Comparison of ENCODE assay signal across 7 mouse cellular contexts in the genomic region with DNA sequence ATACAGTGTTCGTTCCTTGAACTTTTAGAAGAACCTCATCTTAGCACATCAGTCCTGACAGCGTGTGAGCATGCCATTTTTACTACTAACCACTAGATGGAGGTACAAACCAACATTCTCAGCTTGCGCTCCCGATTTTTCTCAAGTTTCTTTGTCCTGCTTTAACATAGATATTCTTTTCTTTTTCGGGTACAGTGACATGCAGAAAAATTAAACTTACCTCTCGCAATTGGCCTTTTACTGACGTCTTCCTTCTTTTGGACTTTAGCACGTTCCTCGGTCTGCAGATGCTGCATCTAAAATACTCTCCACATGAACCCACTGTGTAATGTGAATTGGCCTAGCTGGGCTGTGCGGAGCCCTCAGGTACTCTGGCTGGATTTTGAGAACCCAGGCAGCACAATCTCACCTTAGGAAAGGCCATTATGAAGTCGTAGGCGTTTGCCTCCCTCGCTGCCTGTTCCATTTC. TPM values are rescaled to one million over a fixed set of nuclear protein-coding genes. Genes with fewer than 3 reads are reported as not detected.
A peak's percentile ranks its signal among the peaks of the same experiment; 100 is the strongest.
DNase-seq lines count a peak whose midpoint lies in the region; ATAC-seq lines count a peak whose summit lies in the region.

No protein-coding gene starts in this region.

- H3K27ac ChIP-seq in embryonic facial prominence, embryonic 12.5 days, result no peak overlapping the region
- peak overlapping the region; percentile 72 for H3K27ac ChIP-seq in hindbrain, embryonic 10.5 days
- no peak overlapping the region for H3K27ac ChIP-seq in limb, embryonic 12.5 days
- H3K27ac ChIP-seq in neural tube, embryonic 12.5 days, result no peak overlapping the region

- 0 out of 2 replicates have a peak overlapping the region, but pooled peaks have one; percentile 7 for H3K4me3 ChIP-seq in embryonic facial prominence, embryonic 12.5 days
- H3K4me3 ChIP-seq in hindbrain, embryonic 10.5 days, result peak overlapping the region; percentile 32
- H3K4me3 ChIP-seq in limb, embryonic 12.5 days (replicated peaks), result 0 out of 2 replicates have a peak overlapping the region, but pooled peaks have one; percentile 19
- no peak overlapping the region for H3K4me3 ChIP-seq in neural tube, embryonic 12.5 days

- H3K27me3 ChIP-seq in embryonic facial prominence, embryonic 12.5 days, result no peaks in the 10 kb centered on the region
- H3K27me3 ChIP-seq in hindbrain, embryonic 10.5 days (ENCODE audit: insufficient read depth, poor library complexity, severe bottlenecking), result no peaks in the 10 kb centered on the region
- H3K27me3 ChIP-seq in limb, embryonic 12.5 days, result 0 out of 2 replicates have a peak, but pooled peaks cover 6% of the 10 kb centered on the region
- H3K27me3 ChIP-seq in neural tube, embryonic 12.5 days (replicated peaks), result no peaks in the 10 kb centered on the region

- no peaks in the 10 kb centered on the region for H3K36me3 ChIP-seq in embryonic facial prominence, embryonic 12.5 days
- no peaks in the 10 kb centered on the region for H3K36me3 ChIP-seq in hindbrain, embryonic 10.5 days
- H3K36me3 ChIP-seq in limb, embryonic 12.5 days, result no peaks in the 10 kb centered on the region
- H3K36me3 ChIP-seq in neural tube, embryonic 12.5 days, result no peaks in the 10 kb centered on the region

- no peak for ATAC-seq in embryonic facial prominence, embryonic 12.5 days (ENCODE audit: insufficient number of reproducible peaks, insufficient read depth, low FRiP score, low TSS enrichment)
- ATAC-seq in limb, embryonic 12.5 days (ENCODE audit: insufficient number of reproducible peaks, insufficient read depth, low FRiP score, low TSS enrichment, low read depth), result 0 out of 2 replicates have a peak, but pooled peaks have one; percentile 57
- peak; percentile 48; the same call in 1 of the 2 replicates for ATAC-seq in neural tube, embryonic 12.5 days (ENCODE audit: low FRiP score, low read depth)

- 21% methylated on average over 13 of the region's 13 CpGs for WGBS in embryonic facial prominence, embryonic 12.5 days
- WGBS in hindbrain, embryonic 10.5 days, result 21% methylated on average over 13 of the region's 13 CpGs
- WGBS in limb, embryonic 12.5 days, result 19% methylated on average over 13 of the region's 13 CpGs
- WGBS in neural tube, embryonic 12.5 days, result 24% methylated on average over 13 of the region's 13 CpGs

- peak overlapping the region; percentile 44 for H3K4me2 ChIP-seq in embryonic facial prominence, embryonic 12.5 days (replicated peaks)
- peak overlapping the region; percentile 43 for H3K4me2 ChIP-seq in limb, embryonic 12.5 days
- H3K4me2 ChIP-seq in neural tube, embryonic 12.5 days (replicated peaks), result peak overlapping the region; percentile 51

- 0 out of 2 replicates have a peak, but pooled peaks cover 5% of the 10 kb centered on the region for H3K4me1 ChIP-seq in embryonic facial prominence, embryonic 12.5 days
- peaks cover 14% of the 10 kb centered on the region for H3K4me1 ChIP-seq in hindbrain, embryonic 10.5 days (replicated peaks)
- H3K4me1 ChIP-seq in limb, embryonic 12.5 days (replicated peaks), result peaks cover 3% of the 10 kb centered on the region; the same call in 1 of the 2 replicates
- H3K4me1 ChIP-seq in neural tube, embryonic 12.5 days, result peaks cover 7% of the 10 kb centered on the region; the same call in 1 of the 2 replicates

- H3K9ac ChIP-seq in embryonic facial prominence, embryonic 12.5 days, result no peak overlapping the region
- H3K9ac ChIP-seq in limb, embryonic 12.5 days (replicated peaks), result 0 out of 2 replicates have a peak overlapping the region, but pooled peaks have one; percentile 18
- H3K9ac ChIP-seq in neural tube, embryonic 12.5 days, result peak overlapping the region; percentile 17; the same call in 1 of the 2 replicates

- H3K9me3 ChIP-seq in embryonic facial prominence, embryonic 12.5 days, result no peaks in the 10 kb centered on the region
- no peaks in the 10 kb centered on the region for H3K9me3 ChIP-seq in hindbrain, embryonic 10.5 days
- H3K9me3 ChIP-seq in limb, embryonic 12.5 days, result no peaks in the 10 kb centered on the region
- H3K9me3 ChIP-seq in neural tube, embryonic 12.5 days, result no peaks in the 10 kb centered on the region

- DNase-seq in 3134 (ENCODE audit: extremely low read depth, insufficient read length, low spot score), result peak; percentile 9
- peak; percentile 39 for DNase-seq in CD4-positive, CD25-positive, alpha-beta regulatory T cell, adult 2 months (ENCODE audit: low read depth, low spot score)
- DNase-seq in hindbrain, embryonic 10.5 days (ENCODE audit: low spot score), result peak; percentile 39
- no peak for DNase-seq in ovary, postnatal 14 days (ENCODE audit: low spot score)

RNA-seq across cellular contexts. Expression of a gene that starts 39.4 kb away (rescaled TPM):
- polyA plus RNA-seq in embryonic facial prominence, embryonic 12.5 days (2016; fragmentation: Nextera tagmentation; extraction: Ambion mirVana), result not detected in 2 replicates
- polyA plus RNA-seq in hindbrain, embryonic 10.5 days (2016; fragmentation: Nextera tagmentation; extraction: Ambion mirVana), result not detected in 2 replicates
- polyA plus RNA-seq in limb, embryonic 12.5 days (2016; fragmentation: Nextera tagmentation; extraction: Ambion mirVana), result not detected in 2 replicates
- polyA plus RNA-seq in neural tube, embryonic 12.5 days (2016; fragmentation: Nextera tagmentation; extraction: Ambion mirVana), result not detected in 2 replicates
